Mouse (Mus musculus): ENCODE data around the gene Tead3.

GRCm38 (mm10) chr17:28330232-28330546, 20.4 kb downstream of the Tead3 start:
- TF ChIP-seq NELFE (IDR thresholded peaks at IDR 0.05; ENCODE audit: low read depth, low read length) (no peak), MEF2A (IDR thresholded peaks at IDR 0.05; ENCODE audit: borderline replicate concordance, low read depth, low read length) (no peak), EP300 (IDR thresholded peaks at IDR 0.05; ENCODE audit: low read length) (no peak), POLR2A (IDR thresholded peaks at IDR 0.05; ENCODE audit: low read depth, low read length) (peak; percentile 50), USF1 (IDR thresholded peaks at IDR 0.05; ENCODE audit: low read depth, low read length) (no peak), KAT2A (IDR thresholded peaks at IDR 0.05; ENCODE audit: insufficient replicate concordance, low read length) (no peak), POLR2AphosphoS2 (IDR thresholded peaks at IDR 0.05; ENCODE audit: low read depth, low read length) (peak; percentile 89), CTCF (conservative IDR thresholded peaks at IDR 0.05 in 1 of 2, IDR thresholded peaks at IDR 0.05 in 1 of 2; ENCODE audit: low read depth in 2 of 2, low read length in 2 of 2) (no peak), ZC3H11A (IDR thresholded peaks at IDR 0.05; ENCODE audit: low read depth, low read length) (no peak), ZNF384 (IDR thresholded peaks at IDR 0.05; ENCODE audit: low read depth, low read length) (no peak), UBTF (IDR thresholded peaks at IDR 0.05; ENCODE audit: low read depth, low read length) (no peak), MXI1 (IDR thresholded peaks at IDR 0.05; ENCODE audit: low read depth, low read length) (no peak), TBP (conservative IDR thresholded peaks at IDR 0.05; ENCODE audit: low read depth, low read length) (no peak)
